Mouse (Mus musculus) lung, embryonic 15.5 days (tissue): ENCODE data around the gene Otud3. TPM values are rescaled to one million over a fixed set of nuclear protein-coding genes. Genes with fewer than 3 reads are reported as not detected.

Experiments
- polyA plus RNA-seq: library from polyadenylated mRNA; unstranded; fragments of >200 nt; fragmentation: Nextera tagmentation; extraction: Ambion mirVana; gene quantifications from 2 replicates; pipeline ENCODE4 v1.2.1, GENCODE M21; 2015

The Otud3 gene
- polyA plus RNA-seq, 1 experiment from 2014 or later: 3.7 TPM

Other genes starting within 250 kb of the Otud3 start
- 0.13 and 0.30 TPM in 2 replicates for gene Pla2g2c, start 189.2 kb downstream of the Otud3 start, polyA plus RNA-seq
- gene Ubxn10, start 176.8 kb downstream of the Otud3 start, polyA plus RNA-seq: 3.6 and 3.8 TPM in 2 replicates
- gene Pla2g2f, start 156.3 kb downstream of the Otud3 start, polyA plus RNA-seq: not detected in 2 replicates
- gene Pla2g2d, start 138.2 kb downstream of the Otud3 start, polyA plus RNA-seq: not detected in 2 replicates
- 0.44 and 0.50 TPM in 2 replicates for gene Pla2g5, start 50.5 kb downstream of the Otud3 start, polyA plus RNA-seq
- gene Gm13030, start 40.0 kb downstream of the Otud3 start, polyA plus RNA-seq: not detected in 2 replicates
- gene Pla2g2e, start 36.0 kb downstream of the Otud3 start, polyA plus RNA-seq: not detected in 2 replicates
- gene Rnf186, start 53.2 kb upstream of the Otud3 start, polyA plus RNA-seq: 2.2 and 2.3 TPM in 2 replicates
- gene Tmco4, start 58.9 kb upstream of the Otud3 start, polyA plus RNA-seq: 4.1 and 5.4 TPM in 2 replicates
- gene Htr6, start 161.6 kb upstream of the Otud3 start, polyA plus RNA-seq: not detected in 2 replicates
- gene Nbl1, start 179.0 kb upstream of the Otud3 start, polyA plus RNA-seq: 61.2 and 61.4 TPM in 2 replicates
- 517 and 528 TPM in 2 replicates for gene Minos1, start 217.2 kb upstream of the Otud3 start, polyA plus RNA-seq